Mouse (Mus musculus): ENCODE measurements around the gene Fbxw4. TPM values are rescaled to one million over a fixed set of nuclear protein-coding genes. Genes with fewer than 3 reads are reported as not detected.

Fbxw4 gene
- polyA plus RNA-seq, 1 experiment from 2014 or later = 5.3 TPM

DNA sequence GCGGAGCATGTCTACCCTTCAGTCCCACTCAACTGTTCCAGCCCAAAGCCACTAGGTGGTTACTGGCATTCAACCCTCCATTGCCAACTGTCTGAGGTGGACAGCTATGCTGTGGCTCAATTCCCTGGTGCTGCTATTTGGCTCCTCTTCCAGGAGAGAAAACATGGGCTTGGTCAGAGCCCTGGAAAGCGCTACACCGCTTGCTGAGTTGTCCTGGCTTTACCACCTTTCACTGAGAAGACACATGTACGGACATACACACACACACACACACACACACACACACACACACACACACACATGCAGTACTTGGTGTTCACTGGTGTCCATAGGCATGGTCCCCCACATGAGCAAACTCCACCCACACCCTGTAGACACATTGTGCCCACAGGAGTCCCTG lies 53.4 kb downstream of the Fbxw4 start:
- Histone ChIP-seq H3K4me1 (peaks cover 26% of the 10 kb centered on the region), H3K9me3 (replicated peaks) (no peaks in the 10 kb centered on the region), H3K27me3 (ENCODE audit: low read depth, poor library complexity, severe bottlenecking) (no peaks in the 10 kb centered on the region), H3K27ac (peak overlapping the region; percentile 84; the same call in 1 of the 2 replicates), H3K4me3 (no peak overlapping the region), H3K36me3 (0 out of 2 replicates have a peak, but pooled peaks cover 6% of the 10 kb centered on the region)
- WGBS = 78% methylated on average over 4 of the region's 4 CpGs
- no peak for DNase-seq (ENCODE audit: low spot score)

DNA sequence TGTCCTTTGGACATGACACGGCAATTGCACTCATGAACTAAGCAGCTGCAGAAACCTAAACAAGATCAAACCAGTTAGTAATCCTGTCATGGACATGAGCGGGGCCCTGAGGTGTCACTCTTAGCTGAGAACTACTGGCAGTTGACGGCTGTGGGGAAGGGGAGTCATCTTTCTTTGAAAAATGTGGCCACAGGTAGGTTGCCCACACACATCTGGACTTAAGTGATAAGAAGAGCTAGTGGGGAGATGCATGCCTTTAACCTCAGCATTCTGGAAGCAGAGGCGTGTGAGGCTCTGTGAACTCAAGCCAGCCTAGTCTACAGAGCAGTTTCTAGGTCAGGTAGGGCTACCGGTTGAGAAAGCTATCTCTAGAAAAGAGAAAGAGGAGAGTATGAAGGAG lies 57.5 kb downstream of the Fbxw4 start:
- Histone ChIP-seq H3K4me1 (peaks cover 10% of the 10 kb centered on the region), H3K36me3 (peaks cover 12% of the 10 kb centered on the region; the same call in 1 of the 2 replicates), H3K27ac (no peak overlapping the region), H3K9me3 (replicated peaks) (no peaks in the 10 kb centered on the region), H3K27me3 (ENCODE audit: low read depth, poor library complexity, severe bottlenecking) (no peaks in the 10 kb centered on the region), H3K4me3 (no peak overlapping the region)
- DNase-seq (ENCODE audit: low spot score) = no peak
- 86% methylated on average over 5 of the region's 5 CpGs for WGBS

DNA sequence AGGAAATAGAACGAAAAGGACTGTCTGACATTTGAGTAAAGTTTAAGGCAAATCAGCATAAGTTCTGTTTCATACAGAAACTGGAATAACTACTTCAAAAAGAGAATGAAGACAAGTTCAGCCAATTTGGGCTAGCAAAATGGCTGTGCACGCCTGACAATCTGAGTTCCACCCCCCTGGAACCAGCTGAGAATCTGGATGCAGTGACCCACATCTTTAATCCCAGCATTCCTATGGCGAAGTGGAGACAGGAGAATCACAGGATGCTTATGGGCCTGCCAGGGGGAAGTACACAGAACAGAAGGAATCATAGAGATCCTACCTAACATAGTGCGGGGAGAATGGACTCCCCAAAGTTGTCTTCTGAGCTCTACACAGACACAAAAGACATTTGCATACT lies 63.0 kb downstream of the Fbxw4 start:
- Histone ChIP-seq H3K27me3 (ENCODE audit: low read depth, poor library complexity, severe bottlenecking) (0 out of 2 replicates have a peak, but pooled peaks cover 3% of the 10 kb centered on the region), H3K9me3 (replicated peaks) (no peaks in the 10 kb centered on the region), H3K4me1 (peaks cover 13% of the 10 kb centered on the region), H3K27ac (no peak overlapping the region), H3K36me3 (peaks cover 10% of the 10 kb centered on the region; the same call in 1 of the 2 replicates), H3K4me3 (no peak overlapping the region)
- DNase-seq (ENCODE audit: low spot score) = no peak
- WGBS = 89% methylated on average over 4 of the region's 4 CpGs

DNA sequence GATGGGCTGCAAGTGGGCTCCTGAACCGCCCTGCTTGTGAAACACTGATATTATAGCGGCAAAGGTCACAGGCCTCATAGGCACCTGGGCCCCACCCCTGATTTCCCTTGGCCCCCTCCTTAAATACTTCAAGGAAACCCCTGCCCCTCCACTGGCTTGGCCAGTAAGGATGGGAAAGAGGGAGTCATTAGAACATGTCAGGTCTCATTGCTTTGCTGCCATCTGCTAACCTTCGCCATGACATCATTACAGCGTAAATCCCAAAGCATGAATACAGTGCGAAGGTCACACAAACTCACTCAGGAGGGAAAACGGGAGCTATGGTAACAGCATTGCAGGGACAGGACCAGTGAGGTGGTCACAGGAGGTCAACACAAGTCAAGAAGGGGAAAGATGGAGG lies 63.7 kb downstream of the Fbxw4 start:
- H3K9me3 ChIP-seq (replicated peaks) = no peaks in the 10 kb centered on the region
- DNase-seq (ENCODE audit: low spot score) = no peak
- no peak overlapping the region for H3K27ac ChIP-seq
- peaks cover 13% of the 10 kb centered on the region for H3K4me1 ChIP-seq
- 74% methylated on average over 6 of the region's 6 CpGs for WGBS
- H3K36me3 ChIP-seq = peaks cover 6% of the 10 kb centered on the region; the same call in 1 of the 2 replicates
- 0 out of 2 replicates have a peak, but pooled peaks cover 3% of the 10 kb centered on the region for H3K27me3 ChIP-seq (ENCODE audit: low read depth, poor library complexity, severe bottlenecking)
- H3K4me3 ChIP-seq = no peak overlapping the region

DNA sequence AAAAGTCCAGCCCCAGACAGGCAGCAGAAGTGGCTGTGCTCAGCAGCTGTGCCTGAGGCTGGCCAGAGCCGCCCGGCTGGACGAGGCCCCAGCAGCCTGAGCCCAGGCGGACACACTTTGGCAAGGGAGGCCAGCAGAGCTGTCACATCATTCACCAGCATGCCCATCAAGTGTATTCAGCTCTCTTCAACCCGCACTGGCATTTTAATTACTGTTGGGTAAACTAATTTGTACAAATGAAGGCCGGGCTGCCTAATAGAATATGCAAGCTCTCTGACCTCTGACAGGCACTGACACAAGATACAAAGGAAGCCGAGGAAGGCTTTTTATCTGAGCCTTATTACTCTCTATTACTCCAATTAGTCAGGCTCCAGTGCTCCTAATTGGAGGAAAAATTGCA lies 64.1 kb downstream of the Fbxw4 start:
- H3K4me1 ChIP-seq = peaks cover 13% of the 10 kb centered on the region
- peaks cover 6% of the 10 kb centered on the region; the same call in 1 of the 2 replicates for H3K36me3 ChIP-seq
- H3K9me3 ChIP-seq (replicated peaks) = no peaks in the 10 kb centered on the region
- 38% methylated on average over 7 of the region's 7 CpGs for WGBS
- DNase-seq (ENCODE audit: low spot score) = no peak
- 0 out of 2 replicates have a peak, but pooled peaks cover 3% of the 10 kb centered on the region for H3K27me3 ChIP-seq (ENCODE audit: low read depth, poor library complexity, severe bottlenecking)
- H3K4me3 ChIP-seq = no peak overlapping the region
- no peak overlapping the region for H3K27ac ChIP-seq

DNA sequence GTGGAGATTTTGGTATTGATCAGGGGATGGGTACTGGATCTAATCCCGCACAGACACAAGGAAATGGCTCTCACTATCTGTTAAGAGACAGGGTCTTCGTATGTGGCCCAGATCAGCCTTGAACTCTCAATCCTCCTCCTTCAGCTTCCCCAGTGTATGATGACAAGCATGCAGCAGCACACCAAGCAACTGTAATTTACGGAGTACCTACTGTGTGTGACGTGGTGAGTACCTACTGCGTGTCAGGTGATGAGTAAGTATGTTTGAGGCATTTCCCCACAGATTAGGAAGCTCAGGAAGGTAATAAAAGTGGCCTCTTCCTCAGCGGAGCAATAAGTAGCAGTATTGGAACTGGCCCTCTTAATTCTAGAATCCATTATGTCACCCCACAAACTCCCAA lies 64.6 kb downstream of the Fbxw4 start:
- 90% methylated on average over 6 of the region's 6 CpGs for WGBS
- Histone ChIP-seq H3K27me3 (ENCODE audit: low read depth, poor library complexity, severe bottlenecking) (0 out of 2 replicates have a peak, but pooled peaks cover 3% of the 10 kb centered on the region), H3K36me3 (peaks cover 6% of the 10 kb centered on the region; the same call in 1 of the 2 replicates), H3K4me3 (no peak overlapping the region), H3K4me1 (peaks cover 13% of the 10 kb centered on the region), H3K27ac (no peak overlapping the region), H3K9me3 (replicated peaks) (no peaks in the 10 kb centered on the region)
- DNase-seq (ENCODE audit: low spot score) = no peak

DNA sequence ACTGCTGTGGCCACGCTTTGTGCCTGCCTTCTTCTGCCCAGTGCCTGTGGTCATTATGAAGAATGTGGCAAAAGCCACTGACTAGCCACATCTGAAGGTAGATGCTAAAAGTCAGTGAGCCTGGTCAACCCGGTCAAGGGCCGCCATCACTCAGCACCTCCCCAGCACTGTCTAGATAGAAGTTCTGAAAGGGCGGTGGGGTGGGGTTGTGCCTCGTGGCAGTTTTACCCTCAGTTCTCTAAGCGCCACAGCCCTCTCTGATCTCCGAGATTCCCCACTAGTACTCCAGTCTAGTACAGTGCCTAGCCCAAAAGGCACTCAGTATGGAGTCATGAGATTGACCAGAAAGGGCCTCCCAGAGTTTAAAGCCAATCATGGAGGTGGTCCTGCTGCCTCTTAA lies 66.0 kb downstream of the Fbxw4 start:
- Histone ChIP-seq H3K4me1 (peaks cover 13% of the 10 kb centered on the region), H3K9me3 (replicated peaks) (no peaks in the 10 kb centered on the region), H3K36me3 (no peaks in the 10 kb centered on the region), H3K27me3 (ENCODE audit: low read depth, poor library complexity, severe bottlenecking) (0 out of 2 replicates have a peak, but pooled peaks cover 3% of the 10 kb centered on the region), H3K27ac (no peak overlapping the region), H3K4me3 (no peak overlapping the region)
- no peak for DNase-seq (ENCODE audit: low spot score)
- WGBS = 94% methylated on average over 7 of the region's 7 CpGs

DNA sequence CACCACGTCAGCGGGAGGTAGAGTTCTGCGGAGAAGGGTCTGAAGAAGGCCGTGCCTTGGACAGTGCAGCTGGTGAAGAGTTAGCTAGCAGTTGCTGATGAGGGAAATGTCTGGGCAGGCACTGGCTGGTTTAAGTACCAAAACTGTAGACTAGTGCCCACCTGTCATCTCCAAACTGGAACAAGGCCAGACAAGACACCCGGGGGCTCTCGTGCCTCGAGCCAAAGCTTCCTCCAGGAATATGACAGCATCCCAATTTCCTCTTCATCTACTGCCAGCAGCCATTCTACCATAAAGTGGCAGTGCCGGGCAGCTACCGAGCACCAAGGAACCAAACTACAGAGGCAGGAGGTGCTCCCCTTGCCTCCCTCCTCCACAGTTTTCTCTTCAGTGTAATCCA lies 67.2 kb downstream of the Fbxw4 start:
- H3K4me3 ChIP-seq = no peak overlapping the region
- DNase-seq (ENCODE audit: low spot score) = no peak
- no peaks in the 10 kb centered on the region for H3K9me3 ChIP-seq (replicated peaks)
- no peak overlapping the region for H3K27ac ChIP-seq
- H3K36me3 ChIP-seq = no peaks in the 10 kb centered on the region
- peaks cover 13% of the 10 kb centered on the region for H3K4me1 ChIP-seq
- H3K27me3 ChIP-seq (ENCODE audit: low read depth, poor library complexity, severe bottlenecking) = 0 out of 2 replicates have a peak, but pooled peaks cover 3% of the 10 kb centered on the region
- WGBS = 90% methylated on average over 9 of the region's 9 CpGs

DNA sequence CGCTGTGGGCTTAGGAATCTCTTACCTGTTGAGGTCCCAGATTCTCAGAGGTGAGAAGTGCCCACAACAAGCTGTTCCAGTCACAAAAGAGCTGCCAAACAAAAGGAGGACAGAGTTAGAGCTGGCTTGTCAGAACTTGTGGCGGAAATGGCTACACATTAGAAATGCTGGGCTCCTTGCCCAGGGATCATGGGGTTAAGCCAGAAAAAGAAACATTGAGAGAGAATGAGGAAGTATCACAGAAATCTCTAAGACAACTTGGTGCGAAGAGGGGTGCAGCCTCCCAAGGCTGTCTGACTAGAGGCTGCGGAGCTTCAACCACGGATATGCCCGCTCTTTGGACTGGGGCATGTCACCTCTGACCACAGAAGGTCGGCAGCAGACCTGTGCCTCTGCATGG lies 68.4 kb downstream of the Fbxw4 start:
- Histone ChIP-seq H3K27ac (no peak overlapping the region), H3K27me3 (ENCODE audit: low read depth, poor library complexity, severe bottlenecking) (0 out of 2 replicates have a peak, but pooled peaks cover 3% of the 10 kb centered on the region), H3K9me3 (replicated peaks) (no peaks in the 10 kb centered on the region), H3K4me3 (no peak overlapping the region), H3K4me1 (peaks cover 15% of the 10 kb centered on the region), H3K36me3 (no peaks in the 10 kb centered on the region)
- DNase-seq (ENCODE audit: low spot score) = no peak
- WGBS = 90% methylated on average over 7 of the region's 7 CpGs

DNA sequence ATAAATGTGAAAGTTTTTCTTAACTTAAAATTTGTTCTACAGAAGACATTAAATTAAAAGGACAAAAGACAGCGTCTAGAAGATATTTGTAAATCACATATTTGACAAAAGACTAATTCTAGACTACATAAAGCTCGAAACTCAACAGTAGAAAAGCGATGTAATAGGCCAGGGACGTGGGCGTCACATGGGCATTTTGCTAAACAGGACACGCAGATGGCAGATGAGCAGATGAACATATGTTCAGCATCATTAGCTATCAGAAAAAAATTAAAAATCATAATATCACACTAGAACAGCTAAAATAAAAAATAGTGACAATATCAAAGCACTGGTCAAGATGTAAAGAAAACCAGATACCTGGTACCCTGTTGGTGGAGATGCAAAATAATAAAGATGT lies 70.4 kb downstream of the Fbxw4 start:
- Histone ChIP-seq H3K4me3 (no peak overlapping the region), H3K4me1 (peaks cover 22% of the 10 kb centered on the region), H3K27ac (no peak overlapping the region), H3K9me3 (replicated peaks) (no peaks in the 10 kb centered on the region), H3K27me3 (ENCODE audit: low read depth, poor library complexity, severe bottlenecking) (0 out of 2 replicates have a peak, but pooled peaks cover 3% of the 10 kb centered on the region), H3K36me3 (no peaks in the 10 kb centered on the region)
- 95% methylated on average over 6 of the region's 6 CpGs for WGBS
- no peak for DNase-seq (ENCODE audit: low spot score)

DNA sequence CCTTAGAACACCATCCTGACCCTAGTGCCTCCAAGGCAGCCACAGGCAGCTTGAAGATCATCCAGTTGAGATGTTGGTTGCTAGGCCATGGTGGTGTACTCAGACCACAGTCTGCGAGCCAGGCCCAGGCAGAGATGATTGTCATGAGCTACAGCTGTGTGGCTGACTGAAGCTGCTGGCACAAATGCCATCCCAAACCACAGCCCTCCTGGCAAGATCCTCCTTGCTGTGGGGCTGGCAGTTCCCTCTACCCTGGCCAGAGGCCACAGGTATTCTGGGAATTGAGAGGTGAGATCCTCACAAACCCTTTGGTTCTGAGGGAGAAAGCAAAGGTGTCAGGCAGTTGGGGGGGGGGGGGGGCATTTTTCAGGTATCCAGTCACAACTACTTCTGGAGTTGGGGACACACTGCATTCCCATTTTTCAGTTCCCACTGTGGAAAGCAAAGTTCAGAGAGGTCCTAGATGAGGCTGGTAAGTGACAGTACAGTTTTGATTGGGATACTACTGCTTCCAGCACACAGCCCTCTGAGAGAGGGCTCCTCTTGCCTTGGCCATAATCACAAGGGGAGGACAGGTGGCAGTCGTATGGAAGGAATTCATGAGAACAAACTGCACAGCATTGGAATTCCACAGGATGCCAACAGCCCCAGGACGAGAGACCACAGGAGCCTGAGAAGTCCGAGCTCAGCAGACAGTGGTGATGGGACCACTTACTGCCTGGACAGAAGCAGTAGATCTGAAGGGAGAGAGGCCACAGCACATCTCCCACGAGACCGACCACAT lies 72.4 kb downstream of the Fbxw4 start:
- Histone ChIP-seq H3K4me3 (no peak overlapping the region), H3K4me1 (peaks cover 25% of the 10 kb centered on the region), H3K36me3 (no peaks in the 10 kb centered on the region), H3K9me3 (replicated peaks) (no peaks in the 10 kb centered on the region), H3K27ac (no peak overlapping the region), H3K27me3 (ENCODE audit: low read depth, poor library complexity, severe bottlenecking) (no peaks in the 10 kb centered on the region)
- no peak for DNase-seq (ENCODE audit: low spot score)
- WGBS = 82% methylated on average over 6 of the region's 6 CpGs

DNA sequence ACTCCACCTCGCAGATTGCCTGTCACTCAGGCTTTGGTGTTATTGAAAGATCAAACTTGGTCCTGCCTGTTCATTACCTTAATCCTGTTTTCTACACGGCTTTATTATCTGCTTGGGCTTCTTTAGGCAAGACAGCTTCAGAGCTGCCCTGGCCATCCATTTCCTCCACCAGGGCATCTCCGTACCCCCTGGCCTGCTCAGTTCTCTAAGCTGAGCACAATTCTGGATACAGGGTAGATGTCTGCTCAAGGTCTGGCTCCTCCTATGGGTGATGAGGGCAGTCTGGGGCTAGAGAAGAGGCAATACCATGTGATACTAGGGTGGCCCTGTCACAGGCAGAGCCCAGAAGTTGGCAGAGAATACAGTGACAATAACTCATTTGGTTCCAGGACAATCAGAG lies 73.3 kb downstream of the Fbxw4 start:
- Histone ChIP-seq H3K36me3 (no peaks in the 10 kb centered on the region), H3K4me3 (no peak overlapping the region), H3K9me3 (replicated peaks) (no peaks in the 10 kb centered on the region), H3K27me3 (ENCODE audit: low read depth, poor library complexity, severe bottlenecking) (no peaks in the 10 kb centered on the region), H3K27ac (no peak overlapping the region), H3K4me1 (peaks cover 33% of the 10 kb centered on the region)
- DNase-seq (ENCODE audit: low spot score) = no peak
- whole genome bisulfite sequencing = 70% methylated on average over 3 of the region's 3 CpGs

DNA sequence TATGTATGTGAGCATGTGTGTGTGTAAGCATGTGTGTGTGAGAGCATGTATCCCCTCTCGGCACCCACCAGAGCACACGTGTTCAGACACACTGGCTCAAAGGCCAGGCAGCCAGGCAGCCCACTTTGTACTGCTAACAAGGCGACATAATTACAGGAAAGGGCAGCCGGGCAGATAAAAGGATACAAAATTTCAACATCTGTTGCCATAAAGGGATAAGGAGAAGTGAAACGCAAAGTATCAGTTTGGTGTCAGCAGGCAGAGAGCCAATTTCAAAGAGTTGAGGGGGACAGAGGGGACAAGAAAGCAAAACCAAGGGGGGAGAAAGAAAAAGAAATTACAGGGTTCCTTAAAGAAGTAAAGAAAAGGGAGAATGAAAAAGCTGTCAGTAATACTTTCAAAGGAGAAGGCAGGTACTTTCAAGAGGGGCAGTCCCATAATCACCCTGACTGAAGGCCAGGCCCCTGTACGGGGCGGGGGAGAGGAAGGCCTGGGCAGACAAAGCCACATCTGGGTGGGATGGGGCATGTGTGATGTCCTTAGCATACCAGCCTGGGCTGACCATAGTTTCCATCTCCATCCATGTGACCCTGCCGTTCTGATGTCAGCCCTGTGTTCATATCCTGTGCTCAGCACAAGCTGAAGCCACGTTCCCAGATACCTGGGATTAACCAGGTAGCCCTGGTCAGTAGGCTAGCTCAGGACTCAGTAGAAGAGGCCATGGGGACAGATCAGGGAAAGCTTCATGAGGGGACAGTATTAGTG lies 75.1 kb downstream of the Fbxw4 start:
- H3K27ac ChIP-seq = no peak overlapping the region

More for the DNA sequence above, 75.1 kb downstream of the Fbxw4 start:
- 61% methylated on average over 9 of the region's 9 CpGs for WGBS
- no peak overlapping the region for H3K4me3 ChIP-seq
- H3K4me1 ChIP-seq = peaks cover 44% of the 10 kb centered on the region
- H3K36me3 ChIP-seq = peaks cover 13% of the 10 kb centered on the region
- no peaks in the 10 kb centered on the region for H3K9me3 ChIP-seq (replicated peaks)
- no peaks in the 10 kb centered on the region for H3K27me3 ChIP-seq (ENCODE audit: low read depth, poor library complexity, severe bottlenecking)
- no peak for DNase-seq (ENCODE audit: low spot score)
